Mouse (Mus musculus) liver, embryonic 14.5 days (tissue): ENCODE measurements around the gene Gm21411. TPM values are rescaled to one million over a fixed set of nuclear protein-coding genes. Genes with fewer than 3 reads are reported as not detected.

ENCODE experiments used
- polyA plus RNA-seq, 2 experiments: library from polyadenylated mRNA; depleted of rRNA in 1 of 2; stranded (reverse) in 1 of 2; unstranded in 1 of 2; fragments of >200 nt; fragmentation: Nextera tagmentation in 1 of 2; extraction: Ambion mirVana in 1 of 2; gene quantifications; 2 replicates each; pipeline versions ENCODE4 v1.2.1 to v1.2.3; 2012 to 2014

Gene Gm21411
- polyA plus RNA-seq, 2 experiments = not detected

Other genes starting within 250 kb of the Gm21411 start
- gene Zfp989, start 62.4 kb upstream of the Gm21411 start, polyA plus RNA-seq (2012; rRNA removed) = 0.02 TPM in 1 of 2 replicates, not detected in the other
- 0.05 TPM in 1 of 2 replicates, not detected in the other for gene Zfp989, start 62.4 kb upstream of the Gm21411 start, polyA plus RNA-seq (2014; fragmentation: Nextera tagmentation; extraction: Ambion mirVana)
- not detected in 2 replicates for gene Rex2, start 112.3 kb upstream of the Gm21411 start, polyA plus RNA-seq (2012; rRNA removed)
- not detected in 2 replicates for gene Rex2, start 112.3 kb upstream of the Gm21411 start, polyA plus RNA-seq (2014; fragmentation: Nextera tagmentation; extraction: Ambion mirVana)
- 0.94 and 2.6 TPM in 2 replicates for gene Zfp991, start 222.4 kb upstream of the Gm21411 start, polyA plus RNA-seq (2012; rRNA removed)
- gene Zfp991, start 222.4 kb upstream of the Gm21411 start, polyA plus RNA-seq (2014; fragmentation: Nextera tagmentation; extraction: Ambion mirVana) = 5.5 and 8.1 TPM in 2 replicates